Mouse (Mus musculus): Measurements from ENCODE around the gene 2900026A02Rik.

DNA sequence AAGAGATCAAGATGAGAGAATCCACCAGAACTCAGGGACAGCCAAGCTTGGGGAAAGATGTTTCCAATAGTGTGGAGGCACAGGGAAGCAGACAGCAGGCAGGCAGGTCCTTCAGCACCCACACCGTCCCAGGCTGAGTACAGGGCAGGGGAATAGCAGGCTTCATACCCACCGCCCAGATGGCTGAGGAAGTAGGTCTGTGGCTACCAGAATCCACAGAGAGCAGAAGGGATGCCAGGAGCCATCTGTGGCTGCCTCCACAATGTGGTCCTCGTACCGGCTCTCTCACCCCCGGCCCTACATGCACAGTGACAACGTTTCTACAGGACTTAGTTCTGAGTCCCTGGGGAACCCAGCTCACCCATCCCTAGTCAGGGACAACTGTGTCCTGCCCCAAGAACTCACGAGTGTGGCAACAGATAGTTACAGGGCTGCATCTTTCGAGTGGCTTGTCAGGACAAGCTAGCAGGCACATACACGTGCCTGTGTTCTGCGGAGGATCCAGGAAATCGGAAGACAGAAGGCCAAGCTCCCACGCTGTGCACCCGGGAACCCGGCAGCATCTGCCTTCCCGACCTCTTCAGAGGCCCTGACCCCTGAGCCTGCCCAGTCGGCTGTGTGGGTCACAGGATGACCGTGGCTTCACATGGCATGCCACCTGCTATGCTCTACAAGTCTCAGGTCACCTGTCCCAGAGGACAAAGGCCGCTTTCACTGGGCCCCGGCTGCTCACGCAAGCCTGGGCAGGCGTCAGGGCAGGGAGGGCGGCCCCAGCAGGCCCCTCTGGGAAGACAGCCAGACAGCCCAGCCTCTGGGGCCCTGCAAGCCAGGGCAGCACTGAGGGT, 68.2 kb downstream of the 2900026A02Rik start:
- TF ChIP-seq TAL1 (IDR thresholded peaks at IDR 0.05; ENCODE audit: low read length) (no peak), GATA1 (IDR thresholded peaks at IDR 0.05; ENCODE audit: low read length) (no peak)
